Mouse (Mus musculus) olfactory bulb, adult 2 months (tissue): ENCODE data around the gene Kdr.

Experiments used
- CTCF ChIP-seq: fragments of 200-500 bp; IDR thresholded peaks from 2 replicates; pipeline ENCODE4 v1.5.1; 2012; ENCODE audit warnings: low read depth, mild to moderate bottlenecking, low read length, moderate library complexity; ENCODE audit not compliant: insufficient read depth
- POLR2A ChIP-seq: fragments of 200-500 bp; IDR thresholded peaks from 2 replicates; pipeline ENCODE4 v1.6.1; 2012; ENCODE audit warnings: mild to moderate bottlenecking, low read depth, low read length, moderate library complexity; ENCODE audit not compliant: insufficient read depth

DNA sequence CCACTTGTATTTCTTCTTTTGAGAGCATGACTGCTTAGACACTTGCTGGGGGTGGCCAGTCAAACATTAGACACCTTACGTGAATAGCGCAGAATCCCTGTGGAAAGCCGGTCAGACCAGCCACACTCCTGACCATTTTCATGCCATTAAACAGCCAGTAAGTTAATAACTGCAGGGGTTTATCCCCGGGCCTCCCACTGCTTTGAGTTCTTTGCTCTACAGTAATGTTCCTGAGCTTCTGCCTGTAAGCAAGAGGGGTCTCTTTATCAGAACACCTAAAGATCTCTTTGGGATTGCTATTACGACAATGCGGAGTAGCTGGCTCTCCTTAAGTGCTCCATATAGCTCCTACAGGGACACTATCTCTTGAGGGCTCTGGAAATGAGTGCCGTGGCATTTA is 58.7 kb downstream of the Kdr start:
- no peak for TF ChIP-seq CTCF
- TF ChIP-seq POLR2A, result no peak
